Mouse (Mus musculus) C2C12 (cell line): ENCODE measurements around the gene A630023A22Rik. TPM values are rescaled to one million over a fixed set of nuclear protein-coding genes. Genes with fewer than 3 reads are reported as not detected.

Source experiments
- H3K27me3 ChIP-seq: one replicate; pipeline ENCODE4 v1.6.1; 2011; ENCODE audit not compliant: control insufficient read depth, insufficient read depth, insufficient read length
- H3K36me3 ChIP-seq: one replicate; pipeline ENCODE4 v1.6.1; 2011; ENCODE audit not compliant: control insufficient read depth, insufficient read depth
- H3K4me3 ChIP-seq: one replicate; pipeline ENCODE4 v1.5.1; 2011; ENCODE audit warnings: mild to moderate bottlenecking, control low read depth; ENCODE audit not compliant: poor library complexity, insufficient read depth, severe bottlenecking
- H3K79me2 ChIP-seq: one replicate; pipeline ENCODE4 v1.6.1; 2011; ENCODE audit not compliant: control insufficient read depth, insufficient read depth
- H3K79me3 ChIP-seq: one replicate; pipeline ENCODE4 v1.6.1; 2011; ENCODE audit warnings: low read depth, control low read depth
- H3ac ChIP-seq: one replicate; pipeline ENCODE3; 2011; ENCODE audit warnings: low read depth; ENCODE audit not compliant: control insufficient read depth, insufficient read length
- CEBPB ChIP-seq: IDR thresholded peaks from one replicate; pipeline ENCODE4 v1.6.1; 2011; ENCODE audit warnings: low read depth, mild to moderate bottlenecking, control low read depth, moderate library complexity
- CTCF ChIP-seq: IDR thresholded peaks from one replicate; pipeline ENCODE4 v1.5.1; 2011; ENCODE audit not compliant: control insufficient read depth, insufficient read depth, insufficient read length
- FOSL1 ChIP-seq: IDR thresholded peaks from one replicate; pipeline ENCODE4 v1.8.0; 2011; ENCODE audit warnings: mild to moderate bottlenecking, low read length; ENCODE audit not compliant: poor library complexity, insufficient read depth, severe bottlenecking
- MAX ChIP-seq: IDR thresholded peaks from one replicate; pipeline ENCODE4 v1.6.1; 2011; ENCODE audit warnings: mild to moderate bottlenecking, control low read depth
- MYOD1 ChIP-seq: IDR thresholded peaks from one replicate; pipeline ENCODE4 v1.6.1; 2011; ENCODE audit warnings: low read depth; ENCODE audit not compliant: control insufficient read depth, insufficient read length
- MYOG ChIP-seq: IDR thresholded peaks from one replicate; pipeline ENCODE4 v1.6.1; 2011; ENCODE audit not compliant: control insufficient read depth, insufficient read length; ENCODE audit errors: extremely low read depth
- USF1 ChIP-seq: IDR thresholded peaks from one replicate; pipeline ENCODE4 v1.6.1; 2011; ENCODE audit warnings: low read depth, mild to moderate bottlenecking, control low read depth, moderate library complexity
- long read RNA-seq, 2 experiments: library from polyadenylated mRNA; unstranded; transcript quantifications; one replicate each; pipeline ENCODE4 v2.0.0; 2019 to 2020
- polyA plus RNA-seq: library from polyadenylated mRNA; unstranded; fragments of >200 nt; fragmentation: generic; extraction: Trizol; gene quantifications from one replicate; pipeline ENCODE4 v1.2.1, GENCODE M21; 2012; ENCODE audit warnings: missing spikeins

A630023A22Rik gene
- 0.59 TPM for polyA plus RNA-seq
- long read RNA-seq, experiment 1 = 0 reads
- long read RNA-seq, experiment 2 = 0 reads

GRCm38 (mm10) chr14:34102601-34103000 lies at the start of gene A630023A22Rik:
Gene A630023A22Rik, minus strand, starts transcription at chr14:34102754.
- Histone ChIP-seq H3ac (no peak within 1 kb of the TSS), H3K79me2 (no peaks in the 10 kb centered on the region), H3K79me3 (no peaks in the 10 kb centered on the region), H3K27me3 (no peaks in the 10 kb centered on the region), H3K4me3 (no peak within 1 kb of the TSS), H3K36me3 (peaks cover 7% of the 10 kb centered on the region)
- TF ChIP-seq FOSL1 (no peak), MYOD1 (no peak), MAX (no peak), CEBPB (no peak), CTCF (no peak), MYOG (no peak), USF1 (no peak)

GRCm38 (mm10) chr14:34152342-34152741 lies 49.8 kb upstream of the A630023A22Rik start, which contains the start of gene Npy4r:
Gene Npy4r, minus strand, starts transcription at chr14:34152489.
- TF ChIP-seq CTCF = no peak
- TF ChIP-seq MYOD1 = no peak
- TF ChIP-seq USF1 = no peak
- TF ChIP-seq CEBPB = no peak
- no peak for TF ChIP-seq FOSL1
- no peak for TF ChIP-seq MYOG
- TF ChIP-seq MAX = no peak
- Histone ChIP-seq H3K79me2 (no peaks in the 10 kb centered on the region), H3K36me3 (no peaks in the 10 kb centered on the region), H3K27me3 (no peaks in the 10 kb centered on the region), H3K79me3 (no peaks in the 10 kb centered on the region), H3ac (no peak within 1 kb of the TSS), H3K4me3 (no peak within 1 kb of the TSS)

GRCm38 (mm10) chr14:34142915-34143314 lies 40.4 kb upstream of the A630023A22Rik start:
- Histone ChIP-seq H3K79me2 (no peaks in the 10 kb centered on the region), H3K79me3 (no peaks in the 10 kb centered on the region), H3K36me3 (peaks cover 5% of the 10 kb centered on the region), H3K27me3 (no peaks in the 10 kb centered on the region), H3ac (no peak overlapping the region), H3K4me3 (no peak overlapping the region)
- TF ChIP-seq CEBPB = peak; percentile 68
- no peak for TF ChIP-seq MYOG

GRCm38 (mm10) chr14:34142316-34142715 lies 39.8 kb upstream of the A630023A22Rik start:
- H3K79me2 ChIP-seq = no peaks in the 10 kb centered on the region
- no peak overlapping the region for H3ac ChIP-seq
- H3K27me3 ChIP-seq = no peaks in the 10 kb centered on the region
- TF ChIP-seq MAX (peak; percentile 77), MYOD1 (peak; percentile 23), MYOG (no peak), CEBPB (no peak), USF1 (no peak), FOSL1 (peak; percentile 94)
- no peak overlapping the region for H3K4me3 ChIP-seq
- H3K36me3 ChIP-seq = peaks cover 5% of the 10 kb centered on the region
- no peaks in the 10 kb centered on the region for H3K79me3 ChIP-seq

- no peaks in the 10 kb centered on the region for H3K27me3 ChIP-seq
- no peaks in the 10 kb centered on the region for H3K79me3 ChIP-seq
- no peak overlapping the region for H3K4me3 ChIP-seq
- no peaks in the 10 kb centered on the region for H3K36me3 ChIP-seq
- TF ChIP-seq USF1 (no peak), CEBPB (no peak), MYOD1 (no peak), CTCF (no peak), FOSL1 (no peak)
- no peak overlapping the region for H3ac ChIP-seq
- no peaks in the 10 kb centered on the region for H3K79me2 ChIP-seq
Measured at GRCm38 (mm10) chr14:34139671-34140664, 37.4 kb upstream of the A630023A22Rik start.
